Mouse (Mus musculus) forebrain, embryonic 12.5 days (tissue): ENCODE data around the gene Klk1b21. TPM values are rescaled to one million over a fixed set of nuclear protein-coding genes. Genes with fewer than 3 reads are reported as not detected.
"Not testable (repeated sequence)": the region's sequence is repeated elsewhere in the genome, so short reads cannot be mapped to it uniquely, and the experiment has no call there.

ENCODE experiments used
- ATAC-seq: fragments of 200-750 bp; cut with Nextera tagmentation; 2 replicates; pipeline ENCODE4 v1.8.0; 2017; ENCODE audit warnings: moderate TSS enrichment; ENCODE audit not compliant: low FRiP score
- H3K27ac ChIP-seq: fragments of 300-500 bp; sonication (generic); 2 replicates; pipeline ENCODE4 v1.5.1; 2016; ENCODE audit warnings: mild to moderate bottlenecking
- H3K27me3 ChIP-seq: fragments of 300-500 bp; sonication (generic); 2 replicates; pipeline ENCODE4 v1.6.1; 2016; ENCODE audit warnings: mild to moderate bottlenecking
- H3K36me3 ChIP-seq: fragments of 300-500 bp; sonication (generic); replicated peaks from 2 replicates; pipeline ENCODE4 v1.6.1; 2016; ENCODE audit warnings: mild to moderate bottlenecking
- H3K4me1 ChIP-seq: fragments of 300-500 bp; sonication (generic); 2 replicates; pipeline ENCODE4 v1.6.1; 2016
- H3K4me2 ChIP-seq: fragments of 300-500 bp; sonication (generic); 2 replicates; pipeline ENCODE4 v1.6.1; 2016; ENCODE audit warnings: mild to moderate bottlenecking, moderate library complexity
- H3K4me3 ChIP-seq: fragments of 300-500 bp; sonication (generic); replicated peaks from 2 replicates; pipeline ENCODE4 v1.5.1; 2016; ENCODE audit warnings: mild to moderate bottlenecking
- H3K9ac ChIP-seq: fragments of 300-500 bp; sonication (generic); 2 replicates; pipeline ENCODE4 v1.6.1; 2016; ENCODE audit warnings: mild to moderate bottlenecking
- H3K9me3 ChIP-seq: fragments of 300-500 bp; sonication (generic); 2 replicates; pipeline ENCODE4 v1.6.1; 2016
- WGBS: fragments of 180-500 bp; shearing (Covaris S2); methylation state at CpG from one replicate; pipeline ENCODE4 v1.1.7; 2016; 5-methylcytosine and 5-hydroxymethylcytosine counted together
- polyA plus RNA-seq: library from polyadenylated mRNA; unstranded; fragments of >200 nt; fragmentation: Nextera tagmentation; extraction: Ambion mirVana; gene quantifications from 2 replicates; pipeline ENCODE4 v1.2.1, GENCODE M21; 2016

Gene Klk1b21
- not detected in 2 replicates for polyA plus RNA-seq

GRCm38 (mm10) chr7:44102028-44102427, at the start of gene Klk1b21:
TSS of gene Klk1b21 (plus strand) at chr7:44102328.
- not testable (repeated sequence) for H3K4me2 ChIP-seq, H3K9ac ChIP-seq, H3K4me1 ChIP-seq, H3K9me3 ChIP-seq, H3K27ac ChIP-seq, H3K27me3 ChIP-seq, ATAC-seq, H3K36me3 ChIP-seq, H3K4me3 ChIP-seq
- 89% methylated on average over 3 of the region's 3 CpGs for WGBS

DNA sequence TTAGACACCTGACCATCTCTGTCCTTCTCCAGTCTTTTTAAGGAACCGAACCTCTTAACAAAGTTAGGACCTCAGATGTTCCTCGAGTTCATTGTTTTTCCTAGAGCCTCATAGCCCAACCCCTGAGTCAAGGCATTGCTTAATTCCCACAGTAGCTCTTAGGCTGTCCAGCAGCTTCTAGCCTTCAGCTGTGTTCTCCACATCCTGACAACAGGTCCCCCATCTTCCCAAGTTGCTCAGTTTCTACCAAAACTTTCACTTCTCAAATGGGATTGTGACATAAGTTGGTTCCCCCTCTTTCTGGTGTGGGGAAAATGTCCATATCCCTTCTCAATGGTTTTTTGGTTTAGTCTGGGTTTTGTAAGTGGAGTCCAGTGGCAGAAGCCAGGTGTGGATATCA, 30.0 kb upstream of the Klk1b21 start:
- WGBS, result 66% methylated on average over 2 of the region's 2 CpGs
- no peaks in the 10 kb centered on the region for H3K4me1 ChIP-seq
- no peak overlapping the region for H3K27ac ChIP-seq
- H3K4me2 ChIP-seq, result no peak overlapping the region
- no peak overlapping the region for H3K9ac ChIP-seq
- no peaks in the 10 kb centered on the region for H3K27me3 ChIP-seq
- H3K36me3 ChIP-seq, result no peaks in the 10 kb centered on the region
- no peak for ATAC-seq
- no peak overlapping the region for H3K4me3 ChIP-seq
- no peaks in the 10 kb centered on the region for H3K9me3 ChIP-seq

- ATAC-seq, result no peak
- Histone ChIP-seq H3K9me3 (peaks cover under 1% of the 10 kb centered on the region; the same call in 1 of the 2 replicates), H3K9ac (no peak overlapping the region), H3K36me3 (no peaks in the 10 kb centered on the region), H3K4me3 (no peak overlapping the region), H3K27me3 (no peaks in the 10 kb centered on the region), H3K4me1 (no peaks in the 10 kb centered on the region), H3K27ac (no peak overlapping the region), H3K4me2 (no peak overlapping the region)
- WGBS, result 55% methylated on average over 1 of the region's 1 CpGs
Observed at GRCm38 (mm10) chr7:44077703-44078102, 24.4 kb upstream of the Klk1b21 start.

DNA sequence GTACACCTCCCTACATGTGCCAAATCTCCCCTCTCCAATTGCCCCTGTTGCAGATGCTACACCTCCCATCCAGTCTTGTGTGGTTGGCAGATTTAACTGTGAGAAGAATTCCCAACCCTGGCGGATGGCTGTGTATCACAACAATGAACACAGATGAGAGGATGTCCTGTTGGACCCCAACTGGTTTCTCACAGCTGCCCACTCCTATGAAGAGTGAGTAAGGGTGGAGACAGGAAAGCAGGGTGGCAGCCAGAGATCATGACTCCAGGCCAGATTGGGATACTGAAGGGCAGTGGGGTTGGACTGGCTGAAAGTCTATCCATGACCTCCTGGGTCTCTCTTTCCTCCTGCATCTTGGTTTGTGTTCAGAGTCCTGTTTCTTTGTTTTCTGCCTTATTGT, 6.0 kb upstream of the Klk1b21 start:
- Histone ChIP-seq H3K4me2 (no peak overlapping the region), H3K27ac (no peak overlapping the region), H3K27me3 (no peaks in the 10 kb centered on the region), H3K36me3 (no peaks in the 10 kb centered on the region), H3K9me3 (no peaks in the 10 kb centered on the region), H3K4me3 (no peak overlapping the region), H3K9ac (no peak overlapping the region), H3K4me1 (no peaks in the 10 kb centered on the region)
- WGBS, result 100% methylated on average over 1 of the region's 1 CpGs
- ATAC-seq, result no peak

- H3K9me3 ChIP-seq, result no peaks in the 10 kb centered on the region
- no peaks in the 10 kb centered on the region for H3K4me1 ChIP-seq
- 73% methylated on average over 4 of the region's 4 CpGs for WGBS
- no peak for ATAC-seq
- no peak within 1 kb of the TSS for H3K9ac ChIP-seq
- H3K4me2 ChIP-seq, result no peak within 1 kb of the TSS
- H3K36me3 ChIP-seq, result no peaks in the 10 kb centered on the region
- H3K4me3 ChIP-seq, result no peak within 1 kb of the TSS
- no peak within 1 kb of the TSS for H3K27ac ChIP-seq
- no peaks in the 10 kb centered on the region for H3K27me3 ChIP-seq
Observed at GRCm38 (mm10) chr7:44112373-44112772, 10.2 kb downstream of the Klk1b21 start, which contains the start of gene Klk1b22. TSS of gene Klk1b22 (plus strand) at chr7:44112673.

- Histone ChIP-seq H3K27ac (no peak overlapping the region), H3K9me3 (no peaks in the 10 kb centered on the region), H3K4me1 (no peaks in the 10 kb centered on the region), H3K4me3 (no peak overlapping the region), H3K27me3 (no peaks in the 10 kb centered on the region), H3K9ac (no peak overlapping the region), H3K36me3 (no peaks in the 10 kb centered on the region), H3K4me2 (no peak overlapping the region)
- WGBS, result 93% methylated on average over 6 of the region's 6 CpGs
- no peak for ATAC-seq
Observed at GRCm38 (mm10) chr7:44123445-44123844, 21.3 kb downstream of the Klk1b21 start.

GRCm38 (mm10) chr7:44136467-44136866, 34.3 kb downstream of the Klk1b21 start, which contains the start of gene Klk1b16:
TSS of gene Klk1b16 (plus strand) at chr7:44136767.
- H3K36me3 ChIP-seq, result no peaks in the 10 kb centered on the region
- H3K4me3 ChIP-seq, result no peak within 1 kb of the TSS
- no peaks in the 10 kb centered on the region for H3K9me3 ChIP-seq
- no peak within 1 kb of the TSS for H3K4me2 ChIP-seq
- no peak within 1 kb of the TSS for H3K27ac ChIP-seq
- ATAC-seq, result no peak
- no peak within 1 kb of the TSS for H3K9ac ChIP-seq
- no peaks in the 10 kb centered on the region for H3K27me3 ChIP-seq
- WGBS, result 95% methylated on average over 3 of the region's 3 CpGs
- H3K4me1 ChIP-seq, result no peaks in the 10 kb centered on the region

Other genes starting within 250 kb of the Klk1b21 start
- not detected in 2 replicates for gene Klk4, start 221.2 kb upstream of the Klk1b21 start, polyA plus RNA-seq
- not detected in 2 replicates for gene Klk15, start 168.6 kb upstream of the Klk1b21 start, polyA plus RNA-seq
- not detected in 2 replicates for gene Klk1b8, start 151.7 kb upstream of the Klk1b21 start, polyA plus RNA-seq
- gene Klk1b1, start 135.6 kb upstream of the Klk1b21 start, polyA plus RNA-seq, result not detected in 2 replicates
- gene Klk1b9, start 126.3 kb upstream of the Klk1b21 start, polyA plus RNA-seq, result not detected in 2 replicates
- not detected in 2 replicates for gene Klk1b11, start 106.5 kb upstream of the Klk1b21 start, polyA plus RNA-seq
- gene Klk1b26, start 90.2 kb upstream of the Klk1b21 start, polyA plus RNA-seq, result not detected in 2 replicates
- not detected in 2 replicates for gene Klk1b27, start 50.0 kb upstream of the Klk1b21 start, polyA plus RNA-seq
- gene Klk1b22, start 10.3 kb downstream of the Klk1b21 start, polyA plus RNA-seq, result not detected in 2 replicates
- not detected in 2 replicates for gene Klk1b16, start 34.4 kb downstream of the Klk1b21 start, polyA plus RNA-seq
- not detected in 2 replicates for gene Klk1b24, start 85.9 kb downstream of the Klk1b21 start, polyA plus RNA-seq
- gene Klk1b3, start 95.9 kb downstream of the Klk1b21 start, polyA plus RNA-seq, result not detected in 2 replicates
- gene Klk1b4, start 105.1 kb downstream of the Klk1b21 start, polyA plus RNA-seq, result not detected in 2 replicates
- not detected in 2 replicates for gene Klk1b5, start 113.6 kb downstream of the Klk1b21 start, polyA plus RNA-seq
- gene Klk1, start 123.0 kb downstream of the Klk1b21 start, polyA plus RNA-seq, result not detected in 2 replicates
- gene Gm36864, start 133.8 kb downstream of the Klk1b21 start, polyA plus RNA-seq, result not detected in 2 replicates
- 1.1 and 1.3 TPM in 2 replicates for gene 1700028J19Rik, start 144.4 kb downstream of the Klk1b21 start, polyA plus RNA-seq
- 195 and 203 TPM in 2 replicates for gene 2410002F23Rik, start 144.4 kb downstream of the Klk1b21 start, polyA plus RNA-seq
- 0.11 and 0.17 TPM in 2 replicates for gene Acp4, start 155.1 kb downstream of the Klk1b21 start, polyA plus RNA-seq
- gene Gm15517, start 159.1 kb downstream of the Klk1b21 start, polyA plus RNA-seq, result not detected in 2 replicates
- 2.5 and 2.9 TPM in 2 replicates for gene Clec11a, start 204.6 kb downstream of the Klk1b21 start, polyA plus RNA-seq
- 7.7 and 8.0 TPM in 2 replicates for gene Shank1, start 207.9 kb downstream of the Klk1b21 start, polyA plus RNA-seq